Mouse (Mus musculus) ES-E14 (cell line): Measurements from ENCODE around the gene 2010300C02Rik.

ENCODE experiments used
- CHD2 ChIP-seq: IDR thresholded peaks from 2 replicates; pipeline ENCODE4 v1.6.1; 2014; ENCODE audit warnings: mild to moderate bottlenecking, low read depth, low read length, inconsistent platforms
- HCFC1 ChIP-seq: IDR thresholded peaks from 2 replicates; pipeline ENCODE4 v1.6.1; 2012; ENCODE audit warnings: low read length, inconsistent platforms, borderline replicate concordance; ENCODE audit not compliant: insufficient read depth
- ZNF384 ChIP-seq: IDR thresholded peaks from 2 replicates; pipeline ENCODE4 v1.6.1; 2012; ENCODE audit warnings: low read depth, low read length, inconsistent platforms

- TF ChIP-seq HCFC1 (no peak), CHD2 (no peak), ZNF384 (no peak)
Measured at GRCm38 (mm10) chr1:37610242-37610641, 109.6 kb downstream of the 2010300C02Rik start.
